Mouse (Mus musculus) stomach, embryonic 15.5 days (tissue): ENCODE data around the gene Smim1. TPM values are rescaled to one million over a fixed set of nuclear protein-coding genes. Genes with fewer than 3 reads are reported as not detected.

ENCODE experiments used
- ATAC-seq: fragments of 200-750 bp; cut with Nextera tagmentation; 2 replicates; pipeline ENCODE4 v1.8.0; 2017; ENCODE audit warnings: low read depth, moderate number of reproducible peaks, moderate TSS enrichment; ENCODE audit not compliant: insufficient read depth, low FRiP score
- H3K27ac ChIP-seq: fragments of 300-500 bp; sonication (generic); 2 replicates; pipeline ENCODE4 v1.5.1; 2015; ENCODE audit warnings: mild to moderate bottlenecking, inconsistent platforms
- H3K27me3 ChIP-seq: fragments of 300-500 bp; sonication (generic); replicated peaks from 2 replicates; pipeline ENCODE4 v1.6.1; 2015; ENCODE audit warnings: inconsistent platforms
- H3K36me3 ChIP-seq: fragments of 300-500 bp; sonication (generic); 2 replicates; pipeline ENCODE4 v1.6.1; 2015; ENCODE audit warnings: inconsistent platforms
- H3K4me1 ChIP-seq: fragments of 300-500 bp; sonication (generic); 2 replicates; pipeline ENCODE4 v1.6.1; 2015; ENCODE audit warnings: inconsistent platforms
- H3K4me2 ChIP-seq: fragments of 300-500 bp; sonication (generic); 2 replicates; pipeline ENCODE4 v1.6.1; 2015; ENCODE audit warnings: mild to moderate bottlenecking, inconsistent platforms
- H3K4me3 ChIP-seq: fragments of 300-500 bp; sonication (generic); replicated peaks from 2 replicates; pipeline ENCODE4 v1.5.1; 2015; ENCODE audit warnings: inconsistent platforms
- H3K9ac ChIP-seq: fragments of 300-500 bp; sonication (generic); 2 replicates; pipeline ENCODE4 v1.6.1; 2015; ENCODE audit warnings: inconsistent platforms
- H3K9me3 ChIP-seq: fragments of 300-500 bp; sonication (generic); 2 replicates; pipeline ENCODE4 v1.6.1; 2016; ENCODE audit warnings: inconsistent platforms
- WGBS: fragments of 180-500 bp; shearing (Covaris S2); methylation state at CpG from one replicate; pipeline ENCODE4 v1.1.7; 2015; 5-methylcytosine and 5-hydroxymethylcytosine counted together
- polyA plus RNA-seq: library from polyadenylated mRNA; unstranded; fragments of >200 nt; fragmentation: Nextera tagmentation; extraction: Ambion mirVana; gene quantifications from 2 replicates; pipeline ENCODE4 v1.2.1, GENCODE M21; 2015

Gene Smim1
- 62.3 and 73.8 TPM in 2 replicates for polyA plus RNA-seq

GRCm38 (mm10) chr4:154025641-154026440, at the start of gene Smim1:
Gene Smim1 (minus strand): TSS chr4:154026230.
- Histone ChIP-seq H3K27me3 (no peaks in the 10 kb centered on the region), H3K27ac (peak within 1 kb of the TSS; percentile 75), H3K4me3 (peak within 1 kb of the TSS; percentile 49), H3K9ac (peak within 1 kb of the TSS; percentile 23), H3K36me3 (peaks cover 6% of the 10 kb centered on the region; the same call in 1 of the 2 replicates), H3K4me1 (peaks cover 37% of the 10 kb centered on the region), H3K9me3 (no peaks in the 10 kb centered on the region), H3K4me2 (peak within 1 kb of the TSS; percentile 77)
- ATAC-seq, result peak; percentile 80
- WGBS, result 1% methylated on average over 33 of the region's 33 CpGs

DNA sequence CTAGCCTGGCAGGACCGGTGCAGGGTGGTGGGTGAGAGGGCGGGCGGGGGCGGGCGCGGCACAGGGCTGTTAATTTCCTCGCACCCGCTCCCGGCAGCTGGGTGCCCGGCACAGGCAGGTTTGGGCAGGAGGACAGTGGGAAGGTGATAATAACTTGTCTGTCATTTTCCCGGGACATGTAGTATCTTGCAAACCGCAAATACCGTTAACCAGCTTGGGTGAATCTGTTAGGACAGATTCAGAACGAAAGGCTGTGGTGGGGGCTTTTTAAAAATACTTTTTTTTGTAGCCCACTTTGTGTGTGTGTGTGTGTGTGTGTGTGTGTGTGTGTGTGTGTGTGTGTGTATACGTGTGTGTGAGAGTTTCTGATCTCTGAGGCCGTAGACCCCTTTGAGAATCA, 45.9 kb upstream of the Smim1 start:
- peaks cover 24% of the 10 kb centered on the region for H3K27me3 ChIP-seq
- H3K9me3 ChIP-seq, result no peaks in the 10 kb centered on the region
- H3K4me2 ChIP-seq, result no peak overlapping the region
- WGBS, result 18% methylated on average over 16 of the region's 16 CpGs
- no peak for ATAC-seq
- H3K4me1 ChIP-seq, result 0 out of 2 replicates have a peak, but pooled peaks cover 2% of the 10 kb centered on the region
- no peak overlapping the region for H3K27ac ChIP-seq
- no peak overlapping the region for H3K4me3 ChIP-seq
- no peaks in the 10 kb centered on the region for H3K36me3 ChIP-seq
- no peak overlapping the region for H3K9ac ChIP-seq

DNA sequence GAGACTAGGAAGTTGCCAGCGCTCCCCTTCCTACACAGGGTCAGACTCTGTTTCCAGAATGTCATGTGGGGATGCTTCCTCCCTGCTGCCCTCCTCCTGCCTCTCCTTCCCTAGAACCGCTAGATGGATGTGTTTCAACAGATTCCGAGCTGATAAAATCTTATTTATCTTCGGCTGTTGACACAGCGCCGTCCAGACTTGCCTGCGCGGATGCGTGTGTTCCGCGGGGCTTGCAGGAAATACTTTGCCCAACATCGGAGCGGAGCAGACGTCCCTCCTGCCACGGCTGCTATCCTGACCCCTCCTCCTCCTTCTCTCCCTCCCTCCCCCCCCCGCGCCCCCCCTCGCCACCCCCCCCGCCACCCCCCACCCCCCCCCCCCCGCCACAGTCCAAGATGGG, 45.5 kb upstream of the Smim1 start:
- H3K4me2 ChIP-seq, result no peak overlapping the region
- no peak for ATAC-seq
- WGBS, result under 1% methylated on average over 15 of the region's 20 CpGs

DNA sequence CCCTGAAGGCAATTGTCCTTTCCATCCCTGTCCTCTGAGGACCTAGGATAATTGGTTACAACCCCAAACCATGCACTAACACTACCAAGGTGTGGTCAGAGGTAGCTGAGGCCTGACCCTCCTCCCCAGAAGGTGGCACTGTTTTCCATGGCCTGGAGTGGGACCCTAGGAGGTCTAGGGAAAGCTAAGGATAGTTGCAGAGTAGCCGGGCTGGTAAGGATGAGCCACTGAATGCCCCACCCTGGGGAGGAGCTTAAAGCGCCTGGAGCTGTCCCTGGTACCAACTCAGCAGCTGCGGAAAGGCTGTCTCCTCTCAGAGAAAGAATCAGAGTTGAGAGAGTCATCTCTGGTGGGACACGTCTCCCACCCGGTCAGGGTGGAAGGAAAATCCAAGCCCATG, 44.9 kb upstream of the Smim1 start:
- Histone ChIP-seq H3K9ac (no peak overlapping the region), H3K4me3 (no peak overlapping the region), H3K27me3 (peaks cover 24% of the 10 kb centered on the region), H3K4me1 (0 out of 2 replicates have a peak, but pooled peaks cover 2% of the 10 kb centered on the region), H3K9me3 (no peaks in the 10 kb centered on the region), H3K36me3 (no peaks in the 10 kb centered on the region), H3K27ac (no peak overlapping the region), H3K4me2 (no peak overlapping the region)
- ATAC-seq, result 0 out of 2 replicates have a peak, but pooled peaks have one; percentile 27
- WGBS, result 2% methylated on average over 5 of the region's 5 CpGs

More for the DNA sequence above, 45.5 kb upstream of the Smim1 start:
- H3K9ac ChIP-seq, result no peak overlapping the region
- peaks cover 24% of the 10 kb centered on the region for H3K27me3 ChIP-seq
- no peaks in the 10 kb centered on the region for H3K9me3 ChIP-seq
- H3K27ac ChIP-seq, result no peak overlapping the region
- 0 out of 2 replicates have a peak, but pooled peaks cover 2% of the 10 kb centered on the region for H3K4me1 ChIP-seq
- no peaks in the 10 kb centered on the region for H3K36me3 ChIP-seq
- no peak overlapping the region for H3K4me3 ChIP-seq

GRCm38 (mm10) chr4:154064827-154065773, 39.1 kb upstream of the Smim1 start:
- Histone ChIP-seq H3K4me2 (no peak overlapping the region), H3K27me3 (0 out of 2 replicates have a peak, but pooled peaks cover 11% of the 10 kb centered on the region), H3K4me3 (no peak overlapping the region), H3K27ac (no peak overlapping the region), H3K36me3 (no peaks in the 10 kb centered on the region), H3K4me1 (no peaks in the 10 kb centered on the region), H3K9ac (no peak overlapping the region), H3K9me3 (no peaks in the 10 kb centered on the region)
- 58% methylated on average over 14 of the region's 14 CpGs for WGBS
- 0 out of 2 replicates have a peak, but pooled peaks have one; percentile 14 for ATAC-seq

GRCm38 (mm10) chr4:154057696-154058095, 31.7 kb upstream of the Smim1 start:
- Histone ChIP-seq H3K4me1 (no peaks in the 10 kb centered on the region), H3K27ac (no peak overlapping the region), H3K27me3 (no peaks in the 10 kb centered on the region), H3K4me2 (no peak overlapping the region), H3K36me3 (no peaks in the 10 kb centered on the region), H3K9ac (no peak overlapping the region), H3K4me3 (no peak overlapping the region), H3K9me3 (no peaks in the 10 kb centered on the region)
- WGBS, result 46% methylated on average over 4 of the region's 4 CpGs
- ATAC-seq, result no peak

DNA sequence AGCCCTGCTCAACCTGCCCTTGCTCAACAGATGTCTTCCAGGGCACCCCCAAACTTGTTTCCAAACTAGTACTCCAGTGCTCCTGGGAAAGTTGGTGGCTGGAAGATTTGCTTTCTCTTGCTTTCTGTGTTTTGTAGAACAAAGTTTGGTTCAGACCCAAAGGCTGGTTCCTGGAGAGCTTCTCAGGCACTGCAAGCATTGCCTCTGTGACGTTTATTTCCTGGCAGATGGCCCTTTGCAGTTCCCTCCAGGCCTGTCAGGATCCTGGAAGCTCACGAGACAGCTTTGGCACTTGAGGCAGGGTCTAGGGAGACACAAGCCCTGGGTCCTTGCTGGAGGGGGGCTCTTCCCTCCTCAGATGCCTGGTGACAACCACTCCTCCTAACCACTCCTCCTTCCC, 30.6 kb upstream of the Smim1 start:
- 23% methylated on average over 2 of the region's 2 CpGs for WGBS
- no peak for ATAC-seq
- no peaks in the 10 kb centered on the region for H3K9me3 ChIP-seq
- H3K27me3 ChIP-seq, result no peaks in the 10 kb centered on the region
- H3K4me3 ChIP-seq, result no peak overlapping the region
- H3K4me1 ChIP-seq, result no peaks in the 10 kb centered on the region
- H3K4me2 ChIP-seq, result no peak overlapping the region
- H3K36me3 ChIP-seq, result no peaks in the 10 kb centered on the region
- H3K27ac ChIP-seq, result no peak overlapping the region
- H3K9ac ChIP-seq, result no peak overlapping the region

DNA sequence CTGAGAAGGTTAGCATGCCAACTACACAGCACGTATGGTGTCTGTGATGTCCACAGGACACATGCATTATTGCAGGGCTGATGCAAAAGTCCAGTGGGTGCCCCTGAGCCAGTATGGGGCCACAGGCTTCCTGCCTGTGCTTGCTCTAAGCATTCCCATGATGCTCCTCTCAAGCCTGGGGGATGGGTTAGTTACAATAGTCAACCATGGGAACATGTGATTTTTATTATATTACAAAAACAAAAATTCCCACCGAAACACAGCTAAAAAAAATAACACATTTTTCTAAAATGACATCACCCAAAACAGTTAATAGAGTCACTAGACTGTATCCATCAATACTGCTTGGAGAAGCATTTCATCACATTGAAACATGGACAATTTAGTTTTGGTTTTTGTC, 30.0 kb upstream of the Smim1 start:
- H3K27ac ChIP-seq, result no peak overlapping the region
- ATAC-seq, result no peak
- no peaks in the 10 kb centered on the region for H3K27me3 ChIP-seq
- no peak overlapping the region for H3K4me3 ChIP-seq
- no peak overlapping the region for H3K4me2 ChIP-seq
- 61% methylated on average over 2 of the region's 2 CpGs for WGBS
- H3K9ac ChIP-seq, result no peak overlapping the region
- H3K4me1 ChIP-seq, result no peaks in the 10 kb centered on the region
- no peaks in the 10 kb centered on the region for H3K36me3 ChIP-seq
- no peaks in the 10 kb centered on the region for H3K9me3 ChIP-seq

DNA sequence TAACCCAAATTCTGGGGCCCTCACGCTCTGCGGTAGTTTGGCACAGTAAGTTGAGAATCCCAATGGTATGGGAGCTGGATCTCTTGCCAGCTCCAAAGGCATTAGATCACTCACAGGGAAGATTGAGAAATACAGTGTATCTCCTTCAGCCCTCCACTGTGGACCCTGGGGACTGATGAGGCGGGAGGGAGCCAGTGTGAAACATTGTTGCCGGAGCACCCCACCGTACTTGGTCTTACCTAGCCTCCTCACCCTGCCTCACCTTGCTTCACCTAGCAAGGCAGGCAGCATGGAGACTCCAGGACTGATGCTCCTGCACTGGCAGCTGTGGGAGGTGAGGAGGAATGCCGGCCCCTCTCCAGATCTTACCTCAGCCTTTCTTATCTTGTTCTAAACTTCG, 29.5 kb upstream of the Smim1 start:
- H3K9ac ChIP-seq, result no peak overlapping the region
- H3K27me3 ChIP-seq, result no peaks in the 10 kb centered on the region
- no peaks in the 10 kb centered on the region for H3K9me3 ChIP-seq
- ATAC-seq, result no peak; the same call in 1 of the 2 replicates
- H3K27ac ChIP-seq, result no peak overlapping the region
- H3K4me1 ChIP-seq, result no peaks in the 10 kb centered on the region
- no peaks in the 10 kb centered on the region for H3K36me3 ChIP-seq
- no peak overlapping the region for H3K4me3 ChIP-seq
- WGBS, result 81% methylated on average over 7 of the region's 7 CpGs
- H3K4me2 ChIP-seq, result no peak overlapping the region

GRCm38 (mm10) chr4:154053065-154053464, 27.0 kb upstream of the Smim1 start:
- Histone ChIP-seq H3K4me2 (no peak overlapping the region), H3K9me3 (no peaks in the 10 kb centered on the region), H3K4me1 (no peaks in the 10 kb centered on the region), H3K4me3 (no peak overlapping the region), H3K27me3 (no peaks in the 10 kb centered on the region), H3K36me3 (no peaks in the 10 kb centered on the region), H3K27ac (no peak overlapping the region), H3K9ac (no peak overlapping the region)
- 57% methylated on average over 4 of the region's 4 CpGs for WGBS
- ATAC-seq, result no peak

DNA sequence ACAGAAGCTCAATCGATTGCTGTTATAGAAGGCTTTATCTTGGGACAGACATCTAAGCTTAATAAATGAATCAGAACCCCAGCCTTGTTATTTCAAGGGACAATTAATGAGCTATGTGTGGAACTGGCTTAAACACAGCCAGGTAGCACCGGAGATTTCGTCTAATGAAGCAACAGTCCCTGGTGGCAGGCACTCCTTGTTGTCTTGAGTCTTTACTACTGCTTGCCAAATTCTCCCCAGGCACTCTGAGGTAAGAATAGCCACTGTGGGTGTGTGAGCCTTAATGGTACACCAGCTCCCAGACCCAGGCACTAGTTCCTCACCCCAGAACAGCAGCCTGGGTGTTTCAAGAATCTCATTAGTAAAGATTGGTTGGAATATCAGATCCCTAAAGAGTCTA, 25.4 kb upstream of the Smim1 start:
- H3K9me3 ChIP-seq, result no peaks in the 10 kb centered on the region
- no peaks in the 10 kb centered on the region for H3K36me3 ChIP-seq
- H3K9ac ChIP-seq, result no peak overlapping the region
- no peaks in the 10 kb centered on the region for H3K4me1 ChIP-seq
- H3K4me2 ChIP-seq, result no peak overlapping the region
- WGBS, result 89% methylated on average over 3 of the region's 3 CpGs
- no peak for ATAC-seq
- no peak overlapping the region for H3K4me3 ChIP-seq
- H3K27me3 ChIP-seq, result no peaks in the 10 kb centered on the region
- no peak overlapping the region for H3K27ac ChIP-seq

GRCm38 (mm10) chr4:154045837-154046236, 19.8 kb upstream of the Smim1 start:
- H3K4me1 ChIP-seq, result no peaks in the 10 kb centered on the region
- H3K27me3 ChIP-seq, result no peaks in the 10 kb centered on the region
- no peak for ATAC-seq
- H3K4me2 ChIP-seq, result no peak overlapping the region
- no peak overlapping the region for H3K9ac ChIP-seq
- no peaks in the 10 kb centered on the region for H3K9me3 ChIP-seq
- no peak overlapping the region for H3K4me3 ChIP-seq
- WGBS, result 68% methylated on average over 5 of the region's 5 CpGs
- no peak overlapping the region for H3K27ac ChIP-seq
- H3K36me3 ChIP-seq, result no peaks in the 10 kb centered on the region
